Mouse (Mus musculus) heart, embryonic 11.5 days (tissue): ENCODE results near the gene Bcl7b. TPM values are rescaled to one million over a fixed set of nuclear protein-coding genes. Genes with fewer than 3 reads are reported as not detected.

ENCODE experiments used
- ATAC-seq: fragments of 200-750 bp; cut with Nextera tagmentation; replicated peaks from 2 replicates; pipeline ENCODE4 v1.8.0; 2017; ENCODE audit warnings: moderate library complexity; ENCODE audit not compliant: insufficient number of reproducible peaks, low FRiP score, low TSS enrichment
- H3K27ac ChIP-seq: fragments of 300-500 bp; sonication (generic); 2 replicates; pipeline ENCODE4 v1.5.1; 2014; ENCODE audit warnings: mild to moderate bottlenecking, low read depth, low read length
- H3K27me3 ChIP-seq: fragments of 300-500 bp; sonication (generic); 2 replicates; pipeline ENCODE4 v1.6.1; 2014; ENCODE audit warnings: mild to moderate bottlenecking, low read length, mixed read lengths; ENCODE audit not compliant: control insufficient read depth, insufficient read depth
- H3K36me3 ChIP-seq: fragments of 300-500 bp; sonication (generic); 2 replicates; pipeline ENCODE4 v1.6.1; 2014; ENCODE audit warnings: mild to moderate bottlenecking, low read length, moderate library complexity, mixed read lengths; ENCODE audit not compliant: control insufficient read depth, insufficient read depth
- H3K4me1 ChIP-seq: fragments of 300-500 bp; sonication (generic); 2 replicates; pipeline ENCODE4 v1.6.1; 2014; ENCODE audit warnings: low read length; ENCODE audit not compliant: control insufficient read depth, insufficient read depth
- H3K4me2 ChIP-seq: fragments of 300-500 bp; sonication (generic); 2 replicates; pipeline ENCODE4 v1.6.1; 2014; ENCODE audit warnings: mild to moderate bottlenecking, moderate library complexity
- H3K4me3 ChIP-seq: fragments of 300-500 bp; sonication (generic); 2 replicates; pipeline ENCODE4 v1.5.1; 2014; ENCODE audit warnings: low read depth, low read length
- H3K9ac ChIP-seq: fragments of 300-500 bp; sonication (generic); 2 replicates; pipeline ENCODE4 v1.6.1; 2014; ENCODE audit warnings: mild to moderate bottlenecking, low read depth, low read length, moderate library complexity
- H3K9me3 ChIP-seq: fragments of 300-500 bp; sonication (generic); replicated peaks from 2 replicates; pipeline ENCODE4 v1.6.1; 2016; ENCODE audit warnings: low read length; ENCODE audit not compliant: control insufficient read depth
- WGBS: fragments of 180-500 bp; shearing (Covaris S2); extraction: QIAGEN DNeasy Blood & Tissue Kit; methylation state at CpG from one replicate; pipeline ENCODE4 v1.1.7; 2014; ENCODE audit not compliant: insufficient replicate concordance; 5-methylcytosine and 5-hydroxymethylcytosine counted together
- polyA plus RNA-seq: library from polyadenylated mRNA; unstranded; fragments of >200 nt; fragmentation: Nextera tagmentation; extraction: Ambion mirVana; gene quantifications from 2 replicates; pipeline ENCODE4 v1.2.1, GENCODE M21; 2014

Gene Bcl7b
- polyA plus RNA-seq, 1 experiment from 2014 or later, result 32.3 TPM

- Histone ChIP-seq H3K9me3 (no peaks in the 10 kb centered on the region), H3K27ac (no peak overlapping the region), H3K4me1 (0 out of 2 replicates have a peak, but pooled peaks cover 2% of the 10 kb centered on the region), H3K36me3 (peaks cover 32% of the 10 kb centered on the region), H3K9ac (no peak overlapping the region), H3K4me3 (no peak overlapping the region), H3K27me3 (no peaks in the 10 kb centered on the region), H3K4me2 (no peak overlapping the region)
- WGBS, result 74% methylated on average over 3 of the region's 3 CpGs
- ATAC-seq, result no peak
Observed at GRCm38 (mm10) chr5:135178523-135178922, 10.4 kb downstream of the Bcl7b start.

- H3K9me3 ChIP-seq, result no peaks in the 10 kb centered on the region
- no peak overlapping the region for H3K27ac ChIP-seq
- 89% methylated on average over 4 of the region's 4 CpGs for WGBS
- H3K27me3 ChIP-seq, result no peaks in the 10 kb centered on the region
- H3K4me3 ChIP-seq, result no peak overlapping the region
- peaks cover 32% of the 10 kb centered on the region for H3K36me3 ChIP-seq
- ATAC-seq, result no peak
- no peak overlapping the region for H3K9ac ChIP-seq
- H3K4me2 ChIP-seq, result no peak overlapping the region
- H3K4me1 ChIP-seq, result 0 out of 2 replicates have a peak, but pooled peaks cover 2% of the 10 kb centered on the region
Observed at GRCm38 (mm10) chr5:135178996-135179395, 10.9 kb downstream of the Bcl7b start.

GRCm38 (mm10) chr5:135179616-135180015 lies 11.5 kb downstream of the Bcl7b start:
- H3K36me3 ChIP-seq, result peaks cover 32% of the 10 kb centered on the region
- 87% methylated on average over 7 of the region's 7 CpGs for WGBS

GRCm38 (mm10) chr5:135180796-135181195 lies 12.7 kb downstream of the Bcl7b start:
- H3K4me1 ChIP-seq, result 0 out of 2 replicates have a peak, but pooled peaks cover 2% of the 10 kb centered on the region
- H3K4me2 ChIP-seq, result no peak overlapping the region
- no peak overlapping the region for H3K27ac ChIP-seq
- no peak overlapping the region for H3K9ac ChIP-seq
- H3K36me3 ChIP-seq, result peaks cover 27% of the 10 kb centered on the region
- H3K27me3 ChIP-seq, result no peaks in the 10 kb centered on the region
- no peak overlapping the region for H3K4me3 ChIP-seq
- no peaks in the 10 kb centered on the region for H3K9me3 ChIP-seq
- ATAC-seq, result no peak
- 89% methylated on average over 14 of the region's 14 CpGs for WGBS

More at GRCm38 (mm10) chr5:135179616-135180015, 11.5 kb downstream of the Bcl7b start:
- Histone ChIP-seq H3K4me3 (no peak overlapping the region), H3K4me1 (0 out of 2 replicates have a peak, but pooled peaks cover 2% of the 10 kb centered on the region), H3K27ac (no peak overlapping the region), H3K9ac (no peak overlapping the region), H3K4me2 (no peak overlapping the region), H3K9me3 (no peaks in the 10 kb centered on the region), H3K27me3 (no peaks in the 10 kb centered on the region)
- no peak for ATAC-seq

- no peak for ATAC-seq
- no peaks in the 10 kb centered on the region for H3K9me3 ChIP-seq
- 0 out of 2 replicates have a peak, but pooled peaks cover 2% of the 10 kb centered on the region for H3K4me1 ChIP-seq
- peaks cover 27% of the 10 kb centered on the region for H3K36me3 ChIP-seq
- 82% methylated on average over 6 of the region's 6 CpGs for WGBS
- no peak overlapping the region for H3K27ac ChIP-seq
- no peak overlapping the region for H3K9ac ChIP-seq
- no peaks in the 10 kb centered on the region for H3K27me3 ChIP-seq
- H3K4me3 ChIP-seq, result no peak overlapping the region
- H3K4me2 ChIP-seq, result no peak overlapping the region
Observed at GRCm38 (mm10) chr5:135181776-135182175, 13.7 kb downstream of the Bcl7b start.

GRCm38 (mm10) chr5:135183131-135183861 lies 15.2 kb downstream of the Bcl7b start:
- peaks cover 19% of the 10 kb centered on the region for H3K36me3 ChIP-seq

GRCm38 (mm10) chr5:135185016-135185415 lies 16.9 kb downstream of the Bcl7b start:
- Histone ChIP-seq H3K27me3 (no peaks in the 10 kb centered on the region), H3K9ac (no peak overlapping the region), H3K27ac (no peak overlapping the region), H3K4me2 (no peak overlapping the region), H3K4me1 (peaks cover 14% of the 10 kb centered on the region), H3K4me3 (no peak overlapping the region), H3K9me3 (no peaks in the 10 kb centered on the region), H3K36me3 (peaks cover 17% of the 10 kb centered on the region)
- ATAC-seq, result no peak
- 98% methylated on average over 3 of the region's 3 CpGs for WGBS

More at GRCm38 (mm10) chr5:135183131-135183861, 15.2 kb downstream of the Bcl7b start:
- H3K9ac ChIP-seq, result no peak overlapping the region
- no peak overlapping the region for H3K4me3 ChIP-seq
- no peak for ATAC-seq
- H3K27ac ChIP-seq, result peak overlapping the region; percentile 35; the same call in 1 of the 2 replicates
- H3K27me3 ChIP-seq, result no peaks in the 10 kb centered on the region
- H3K9me3 ChIP-seq, result no peaks in the 10 kb centered on the region
- H3K4me2 ChIP-seq, result no peak overlapping the region
- WGBS, result 52% methylated on average over 8 of the region's 8 CpGs
- H3K4me1 ChIP-seq, result no peaks in the 10 kb centered on the region

GRCm38 (mm10) chr5:135185596-135185995 lies 17.5 kb downstream of the Bcl7b start:
- Histone ChIP-seq H3K4me1 (peaks cover 14% of the 10 kb centered on the region), H3K4me3 (no peak overlapping the region), H3K4me2 (no peak overlapping the region), H3K36me3 (peaks cover 12% of the 10 kb centered on the region), H3K9ac (no peak overlapping the region), H3K27me3 (no peaks in the 10 kb centered on the region), H3K9me3 (no peaks in the 10 kb centered on the region), H3K27ac (no peak overlapping the region)
- 31% methylated on average over 3 of the region's 3 CpGs for WGBS
- ATAC-seq, result no peak

GRCm38 (mm10) chr5:135186231-135186620 lies 18.1 kb downstream of the Bcl7b start:
- WGBS, result 21% methylated on average over 10 of the region's 10 CpGs

More at GRCm38 (mm10) chr5:135186231-135186620, 18.1 kb downstream of the Bcl7b start:
- H3K27ac ChIP-seq, result peak overlapping the region; percentile 98
- no peaks in the 10 kb centered on the region for H3K9me3 ChIP-seq
- peak overlapping the region; percentile 99 for H3K4me3 ChIP-seq
- H3K9ac ChIP-seq, result peak overlapping the region; percentile 99
- peak overlapping the region; percentile 83 for H3K4me2 ChIP-seq
- peaks cover 14% of the 10 kb centered on the region for H3K4me1 ChIP-seq
- no peak for ATAC-seq
- peaks cover 8% of the 10 kb centered on the region; the same call in 1 of the 2 replicates for H3K36me3 ChIP-seq
- H3K27me3 ChIP-seq, result no peaks in the 10 kb centered on the region
